Mouse (Mus musculus) retina, embryonic 14.5 days (tissue): Measurements from ENCODE around the gene Dcst2.

Experiments
- DNase-seq: peaks from one replicate; pipeline ENCODE4 v3.0.0-alpha.2; 2015; ENCODE audit warnings: low spot score

Gene Dcst2

GRCm38 (mm10) chr3:89361675-89362074 is at the start of gene Dcst2:
Dcst2 (plus strand) TSS chr3:89361975.
- no peak for DNase-seq

- DNase-seq = no peak
Observed at GRCm38 (mm10) chr3:89314340-89314739, 47.4 kb upstream of the Dcst2 start.

GRCm38 (mm10) chr3:89314791-89315190 is 47.0 kb upstream of the Dcst2 start:
- DNase-seq = no peak

GRCm38 (mm10) chr3:89315195-89315929 is 46.4 kb upstream of the Dcst2 start:
- DNase-seq = peak; percentile 94

GRCm38 (mm10) chr3:89315930-89316831 is 45.6 kb upstream of the Dcst2 start:
- DNase-seq = no peak

- DNase-seq = peak; percentile 92
Observed at GRCm38 (mm10) chr3:89316833-89317232, 44.9 kb upstream of the Dcst2 start.

GRCm38 (mm10) chr3:89317246-89317645 is 44.5 kb upstream of the Dcst2 start:
- no peak for DNase-seq

- no peak for DNase-seq
Observed at GRCm38 (mm10) chr3:89318316-89318715, 43.5 kb upstream of the Dcst2 start.

- DNase-seq = no peak
Observed at GRCm38 (mm10) chr3:89318971-89319590, 42.7 kb upstream of the Dcst2 start.

GRCm38 (mm10) chr3:89319591-89320350 is 42.0 kb upstream of the Dcst2 start:
- no peak for DNase-seq

- peak; percentile 70 for DNase-seq
Observed at GRCm38 (mm10) chr3:89320581-89321182, 41.1 kb upstream of the Dcst2 start.

GRCm38 (mm10) chr3:89321183-89322130 is 40.3 kb upstream of the Dcst2 start:
- no peak for DNase-seq

GRCm38 (mm10) chr3:89322131-89322500 is 39.7 kb upstream of the Dcst2 start:
- no peak for DNase-seq

GRCm38 (mm10) chr3:89322514-89323165 is 39.1 kb upstream of the Dcst2 start, which contains the start of gene Efna3:
Efna3 (minus strand) TSS chr3:89322965.
- peak; percentile 83 for DNase-seq

GRCm38 (mm10) chr3:89325882-89326281 is 35.9 kb upstream of the Dcst2 start:
- DNase-seq = no peak

- no peak for DNase-seq
Observed at GRCm38 (mm10) chr3:89327371-89327870, 34.4 kb upstream of the Dcst2 start.

GRCm38 (mm10) chr3:89328623-89329022 is 33.2 kb upstream of the Dcst2 start:
- no peak for DNase-seq

- no peak for DNase-seq
Observed at GRCm38 (mm10) chr3:89330346-89330745, 31.4 kb upstream of the Dcst2 start.

GRCm38 (mm10) chr3:89330948-89331347 is 30.8 kb upstream of the Dcst2 start:
- DNase-seq = peak; percentile 76

- DNase-seq = no peak
Observed at GRCm38 (mm10) chr3:89331561-89331960, 30.2 kb upstream of the Dcst2 start.
